Mouse (Mus musculus) embryonic facial prominence, embryonic 11.5 days (tissue): ENCODE results near the gene Stac3. TPM values are rescaled to one million over a fixed set of nuclear protein-coding genes. Genes with fewer than 3 reads are reported as not detected.

ENCODE experiments used
- ATAC-seq: fragments of 200-750 bp; cut with Nextera tagmentation; replicated peaks from 2 replicates; pipeline ENCODE4 v1.8.0; 2017; ENCODE audit warnings: low read depth; ENCODE audit not compliant: insufficient number of reproducible peaks, low FRiP score, low TSS enrichment
- DNase-seq: peaks from one replicate; pipeline ENCODE4 v3.0.0-alpha.2; 2015; ENCODE audit warnings: low spot score
- H3K27ac ChIP-seq: fragments of 300-500 bp; sonication (generic); replicated peaks from 2 replicates; pipeline ENCODE4 v1.5.1; 2014; ENCODE audit warnings: mild to moderate bottlenecking, low read depth, low read length, control low read depth
- H3K27me3 ChIP-seq: fragments of 300-500 bp; sonication (generic); 2 replicates; pipeline ENCODE4 v1.6.1; 2014; ENCODE audit warnings: mild to moderate bottlenecking, low read length, moderate library complexity, mixed read lengths; ENCODE audit not compliant: control insufficient read depth, insufficient read depth
- H3K36me3 ChIP-seq: fragments of 300-500 bp; sonication (generic); replicated peaks from 2 replicates; pipeline ENCODE4 v1.6.1; 2014; ENCODE audit warnings: low read depth, mild to moderate bottlenecking, low read length, moderate library complexity, mixed read lengths; ENCODE audit not compliant: control insufficient read depth, insufficient read depth
- H3K4me1 ChIP-seq: fragments of 300-500 bp; sonication (generic); 2 replicates; pipeline ENCODE4 v1.6.1; 2014; ENCODE audit warnings: low read length, mixed read lengths; ENCODE audit not compliant: control insufficient read depth, insufficient read depth
- H3K4me2 ChIP-seq: fragments of 300-500 bp; sonication (generic); 2 replicates; pipeline ENCODE4 v1.6.1; 2014; ENCODE audit warnings: low read depth, mild to moderate bottlenecking, control low read depth, low read length, moderate library complexity
- H3K4me3 ChIP-seq: fragments of 300-500 bp; sonication (generic); 2 replicates; pipeline ENCODE4 v1.5.1; 2014; ENCODE audit warnings: low read depth, low read length, control low read depth
- H3K9ac ChIP-seq: fragments of 300-500 bp; sonication (generic); replicated peaks from 2 replicates; pipeline ENCODE4 v1.6.1; 2014; ENCODE audit warnings: mild to moderate bottlenecking, control low read depth, low read length
- H3K9me3 ChIP-seq: fragments of 300-500 bp; sonication (generic); replicated peaks from 2 replicates; pipeline ENCODE4 v1.6.1; 2016; ENCODE audit warnings: mild to moderate bottlenecking, low read length, inconsistent platforms, mixed read lengths; ENCODE audit not compliant: control insufficient read depth
- WGBS: fragments of 180-500 bp; shearing (Covaris S2); extraction: QIAGEN DNeasy Blood & Tissue Kit; methylation state at CpG from one replicate; pipeline ENCODE4 v1.1.7; 2014; 5-methylcytosine and 5-hydroxymethylcytosine counted together
- polyA plus RNA-seq: library from polyadenylated mRNA; unstranded; fragments of >200 nt; fragmentation: Nextera tagmentation; extraction: Ambion mirVana; gene quantifications from 2 replicates; pipeline ENCODE4 v1.2.1, GENCODE M21; 2014

The Stac3 gene
- polyA plus RNA-seq, 1 experiment from 2014 or later: 0.49 TPM

GRCm38 (mm10) chr10:127510895-127511617 lies 9.6 kb downstream of the Stac3 start:
- Histone ChIP-seq H3K4me3 (peak overlapping the region; percentile 41; the same call in 1 of the 2 replicates), H3K9ac (no peak overlapping the region; the same call in 1 of the 2 replicates), H3K27ac (no peak overlapping the region), H3K36me3 (no peaks in the 10 kb centered on the region), H3K4me2 (peak overlapping the region; percentile 95), H3K9me3 (no peaks in the 10 kb centered on the region), H3K4me1 (peaks cover 28% of the 10 kb centered on the region), H3K27me3 (peaks cover 54% of the 10 kb centered on the region)
- no peak for ATAC-seq
- WGBS: under 1% methylated on average over 11 of the region's 11 CpGs
- DNase-seq: no peak

- Histone ChIP-seq H3K4me2 (peak overlapping the region; percentile 95), H3K9ac (peak overlapping the region; percentile 59), H3K9me3 (no peaks in the 10 kb centered on the region), H3K27ac (no peak overlapping the region), H3K36me3 (no peaks in the 10 kb centered on the region), H3K4me3 (peak overlapping the region; percentile 41), H3K27me3 (peaks cover 55% of the 10 kb centered on the region), H3K4me1 (peaks cover 35% of the 10 kb centered on the region)
- ATAC-seq (no peak), DNase-seq (peak; percentile 61)
- WGBS: 1% methylated on average over 46 of the region's 46 CpGs
These were observed 10.3 kb downstream of the Stac3 start for GRCm38 (mm10) chr10:127511634-127512306.

- WGBS: under 1% methylated on average over 7 of the region's 7 CpGs
- Histone ChIP-seq H3K4me3 (peak overlapping the region; percentile 41), H3K27ac (no peak overlapping the region), H3K9me3 (no peaks in the 10 kb centered on the region), H3K36me3 (no peaks in the 10 kb centered on the region), H3K4me1 (peaks cover 40% of the 10 kb centered on the region), H3K27me3 (peaks cover 56% of the 10 kb centered on the region), H3K9ac (peak overlapping the region; percentile 59), H3K4me2 (peak overlapping the region; percentile 95)
- ATAC-seq: no peak
- DNase-seq: no peak
These were observed 10.8 kb downstream of the Stac3 start for GRCm38 (mm10) chr10:127512307-127512666.

GRCm38 (mm10) chr10:127512813-127513212 lies 11.3 kb downstream of the Stac3 start:
- WGBS: under 1% methylated on average over 27 of the region's 27 CpGs

GRCm38 (mm10) chr10:127513501-127514091 lies 12.1 kb downstream of the Stac3 start:
- Histone ChIP-seq H3K27me3 (peaks cover 51% of the 10 kb centered on the region), H3K4me1 (peaks cover 40% of the 10 kb centered on the region), H3K9me3 (no peaks in the 10 kb centered on the region), H3K36me3 (no peaks in the 10 kb centered on the region; the same call in 1 of the 2 replicates), H3K9ac (no peak overlapping the region), H3K4me2 (peak overlapping the region; percentile 38), H3K27ac (peak overlapping the region; percentile 41; the same call in 1 of the 2 replicates), H3K4me3 (peak overlapping the region; percentile 15)
- DNase-seq: no peak
- ATAC-seq: 0 out of 2 replicates have a peak, but pooled peaks have one; percentile 32
- under 1% methylated on average over 15 of the region's 16 CpGs for WGBS

More at GRCm38 (mm10) chr10:127512813-127513212, 11.3 kb downstream of the Stac3 start:
- Histone ChIP-seq H3K36me3 (no peaks in the 10 kb centered on the region), H3K9me3 (no peaks in the 10 kb centered on the region), H3K27ac (peak overlapping the region; percentile 41; the same call in 1 of the 2 replicates), H3K9ac (no peak overlapping the region), H3K4me2 (peak overlapping the region; percentile 38), H3K4me3 (peak overlapping the region; percentile 15; the same call in 1 of the 2 replicates), H3K27me3 (peaks cover 52% of the 10 kb centered on the region), H3K4me1 (peaks cover 40% of the 10 kb centered on the region)
- peak; percentile 44 for ATAC-seq
- peak; percentile 93 for DNase-seq

GRCm38 (mm10) chr10:127514111-127514698 lies 12.7 kb downstream of the Stac3 start:
- H3K4me2 ChIP-seq: no peak overlapping the region; the same call in 1 of the 2 replicates
- DNase-seq (no peak), ATAC-seq (no peak)
- H3K4me3 ChIP-seq: no peak overlapping the region
- no peak overlapping the region for H3K9ac ChIP-seq
- peaks cover 38% of the 10 kb centered on the region for H3K4me1 ChIP-seq
- 7% methylated on average over 13 of the region's 13 CpGs for WGBS
- H3K27me3 ChIP-seq: peaks cover 48% of the 10 kb centered on the region
- H3K36me3 ChIP-seq: no peaks in the 10 kb centered on the region; the same call in 1 of the 2 replicates
- H3K9me3 ChIP-seq: no peaks in the 10 kb centered on the region
- H3K27ac ChIP-seq: no peak overlapping the region

GRCm38 (mm10) chr10:127514764-127515163 lies 13.3 kb downstream of the Stac3 start, which contains the start of gene Ndufa4l2:
TSS of gene Ndufa4l2 (plus strand) at chr10:127514967.
- no peak within 1 kb of the TSS for H3K4me3 ChIP-seq
- peaks cover 33% of the 10 kb centered on the region for H3K4me1 ChIP-seq
- ATAC-seq (no peak), DNase-seq (no peak)
- no peak within 1 kb of the TSS for H3K27ac ChIP-seq
- H3K4me2 ChIP-seq: peak within 1 kb of the TSS; percentile 38; the same call in 1 of the 2 replicates
- no peaks in the 10 kb centered on the region for H3K9me3 ChIP-seq
- H3K36me3 ChIP-seq: no peaks in the 10 kb centered on the region; the same call in 1 of the 2 replicates
- 7% methylated on average over 6 of the region's 6 CpGs for WGBS
- H3K27me3 ChIP-seq: peaks cover 43% of the 10 kb centered on the region
- H3K9ac ChIP-seq: no peak within 1 kb of the TSS
